Mouse (Mus musculus) neural tube, embryonic 13.5 days (tissue): ENCODE results near the gene Sptlc3. TPM values are rescaled to one million over a fixed set of nuclear protein-coding genes. Genes with fewer than 3 reads are reported as not detected.
A peak's percentile ranks its signal among the peaks of the same experiment; 100 is the strongest.

Experiments used
- ATAC-seq: fragments of 200-750 bp; cut with Nextera tagmentation; 2 replicates; pipeline ENCODE4 v1.8.0; 2017; ENCODE audit warnings: low read depth, mild to moderate bottlenecking, moderate TSS enrichment, moderate library complexity
- H3K27ac ChIP-seq: fragments of 300-500 bp; sonication (generic); replicated peaks from 2 replicates; pipeline ENCODE4 v1.5.1; 2015; ENCODE audit warnings: moderate library complexity, mild to moderate bottlenecking, inconsistent platforms
- H3K27me3 ChIP-seq: fragments of 300-500 bp; sonication (generic); 2 replicates; pipeline ENCODE4 v1.6.1; 2015; ENCODE audit warnings: mild to moderate bottlenecking, inconsistent platforms
- H3K36me3 ChIP-seq: fragments of 300-500 bp; sonication (generic); 2 replicates; pipeline ENCODE4 v1.6.1; 2015; ENCODE audit warnings: mild to moderate bottlenecking, inconsistent platforms
- H3K4me1 ChIP-seq: fragments of 300-500 bp; sonication (generic); replicated peaks from 2 replicates; pipeline ENCODE4 v1.6.1; 2015; ENCODE audit warnings: inconsistent platforms
- H3K4me2 ChIP-seq: fragments of 300-500 bp; sonication (generic); 2 replicates; pipeline ENCODE4 v1.6.1; 2015; ENCODE audit warnings: inconsistent platforms, mild to moderate bottlenecking, moderate library complexity
- H3K4me3 ChIP-seq: fragments of 300-500 bp; sonication (generic); 2 replicates; pipeline ENCODE4 v1.5.1; 2015; ENCODE audit warnings: mild to moderate bottlenecking, inconsistent platforms
- H3K9ac ChIP-seq: fragments of 300-500 bp; sonication (generic); 2 replicates; pipeline ENCODE4 v1.6.1; 2015; ENCODE audit warnings: moderate library complexity, mild to moderate bottlenecking, inconsistent platforms
- H3K9me3 ChIP-seq: fragments of 300-500 bp; sonication (generic); 2 replicates; pipeline ENCODE4 v1.6.1; 2016; ENCODE audit warnings: inconsistent platforms
- WGBS: fragments of 180-500 bp; shearing (Covaris S2); methylation state at CpG from one replicate; pipeline ENCODE4 v1.1.7; 2015; 5-methylcytosine and 5-hydroxymethylcytosine counted together
- polyA plus RNA-seq: library from polyadenylated mRNA; unstranded; fragments of >200 nt; fragmentation: Nextera tagmentation; extraction: Ambion mirVana; gene quantifications from 2 replicates; pipeline ENCODE4 v1.2.1, GENCODE M21; 2015

Gene Sptlc3
- polyA plus RNA-seq, 1 experiment from 2014 or later, result 0.08 TPM

- no peak overlapping the region for H3K27ac ChIP-seq
- H3K36me3 ChIP-seq, result no peaks in the 10 kb centered on the region
- no peak overlapping the region for H3K4me3 ChIP-seq
- no peaks in the 10 kb centered on the region for H3K9me3 ChIP-seq
- no peaks in the 10 kb centered on the region for H3K27me3 ChIP-seq
- 8% methylated on average over 7 of the region's 7 CpGs for WGBS
- no peak overlapping the region for H3K4me2 ChIP-seq
- H3K4me1 ChIP-seq, result peaks cover 11% of the 10 kb centered on the region
- ATAC-seq, result peak; percentile 81
- no peak overlapping the region for H3K9ac ChIP-seq
Observed at GRCm38 (mm10) chr2:139601543-139602194, 108.0 kb downstream of the Sptlc3 start.

DNA sequence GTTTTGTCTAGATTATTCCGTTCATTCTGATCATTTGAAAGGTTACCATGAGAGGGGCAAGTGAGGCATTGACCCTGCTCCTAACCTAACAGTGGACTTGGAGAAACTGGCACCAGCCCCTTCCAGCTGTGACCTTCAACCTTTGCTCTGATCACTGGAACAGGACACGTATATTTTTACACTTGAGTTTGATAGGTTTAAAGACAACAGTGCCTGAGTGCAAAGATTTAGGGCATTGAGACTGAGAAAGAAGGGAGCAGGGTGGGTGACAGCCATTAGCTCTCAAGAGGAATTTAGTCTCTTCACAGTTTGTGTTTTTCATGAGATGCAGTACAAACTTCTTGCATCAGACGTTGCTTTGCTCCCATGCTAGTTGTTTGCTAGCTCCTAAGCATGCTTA lies 114.5 kb downstream of the Sptlc3 start:
- 21% methylated on average over 3 of the region's 3 CpGs for WGBS
- H3K4me3 ChIP-seq, result no peak overlapping the region
- 0 out of 2 replicates have a peak overlapping the region, but pooled peaks have one; percentile 32 for H3K4me2 ChIP-seq
- H3K9me3 ChIP-seq, result no peaks in the 10 kb centered on the region
- H3K4me1 ChIP-seq, result peaks cover 35% of the 10 kb centered on the region
- H3K36me3 ChIP-seq, result no peaks in the 10 kb centered on the region
- no peak overlapping the region for H3K9ac ChIP-seq
- 0 out of 2 replicates have a peak overlapping the region, but pooled peaks have one; percentile 4 for H3K27ac ChIP-seq
- ATAC-seq, result no peak
- 0 out of 2 replicates have a peak, but pooled peaks cover 12% of the 10 kb centered on the region for H3K27me3 ChIP-seq

- no peak overlapping the region for H3K4me3 ChIP-seq
- 0 out of 2 replicates have a peak, but pooled peaks cover 12% of the 10 kb centered on the region for H3K27me3 ChIP-seq
- peaks cover 42% of the 10 kb centered on the region for H3K4me1 ChIP-seq
- H3K4me2 ChIP-seq, result peak overlapping the region; percentile 32
- no peak overlapping the region for H3K9ac ChIP-seq
- 5% methylated on average over 7 of the region's 7 CpGs for WGBS
- ATAC-seq, result no peak
- no peaks in the 10 kb centered on the region for H3K9me3 ChIP-seq
- 0 out of 2 replicates have a peak overlapping the region, but pooled peaks have one; percentile 4 for H3K27ac ChIP-seq
- no peaks in the 10 kb centered on the region for H3K36me3 ChIP-seq
Observed at GRCm38 (mm10) chr2:139608810-139609209, 115.1 kb downstream of the Sptlc3 start.

- WGBS, result 23% methylated on average over 7 of the region's 7 CpGs
- H3K4me3 ChIP-seq, result no peak overlapping the region
- no peak for ATAC-seq
Observed at GRCm38 (mm10) chr2:139609231-139609630, 115.5 kb downstream of the Sptlc3 start.

DNA sequence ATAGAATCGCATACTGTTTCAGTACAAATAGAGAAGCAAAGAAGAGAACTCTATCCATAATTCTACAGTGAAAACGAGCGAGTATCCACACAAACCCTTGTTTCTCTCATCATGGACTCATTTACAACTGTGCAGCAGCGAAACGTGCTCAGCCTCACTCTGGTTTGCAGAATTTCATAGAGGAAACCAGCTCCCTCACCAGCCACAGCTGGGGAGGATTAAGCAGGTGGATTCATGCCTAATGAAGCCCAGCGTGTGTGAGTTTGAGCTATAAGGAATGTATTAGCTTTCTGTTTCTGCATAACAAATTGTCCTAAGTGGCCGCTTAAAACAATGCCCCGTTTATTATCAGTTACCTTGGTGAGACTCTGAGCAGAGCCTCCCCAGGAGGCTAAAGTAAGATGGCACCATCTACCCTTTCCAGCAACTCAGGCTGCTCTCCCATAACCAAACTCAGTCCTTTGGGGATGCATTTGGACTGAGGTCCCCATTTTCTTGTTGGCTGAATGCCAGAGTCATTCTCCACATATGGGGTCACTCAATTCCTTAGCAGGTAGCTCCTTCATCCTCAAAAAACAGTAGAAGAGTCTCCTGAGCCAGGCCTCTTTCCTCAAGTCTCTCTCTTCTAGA lies 116.1 kb downstream of the Sptlc3 start:
- Histone ChIP-seq H3K9me3 (no peaks in the 10 kb centered on the region), H3K9ac (no peak overlapping the region), H3K4me1 (peaks cover 42% of the 10 kb centered on the region), H3K27me3 (0 out of 2 replicates have a peak, but pooled peaks cover 12% of the 10 kb centered on the region), H3K36me3 (no peaks in the 10 kb centered on the region), H3K27ac (no peak overlapping the region), H3K4me3 (no peak overlapping the region), H3K4me2 (peak overlapping the region; percentile 32; the same call in 1 of the 2 replicates)
- 21% methylated on average over 8 of the region's 8 CpGs for WGBS
- peak; percentile 70; the same call in 1 of the 2 replicates for ATAC-seq

More at GRCm38 (mm10) chr2:139609231-139609630, 115.5 kb downstream of the Sptlc3 start:
- no peaks in the 10 kb centered on the region for H3K36me3 ChIP-seq
- H3K9me3 ChIP-seq, result no peaks in the 10 kb centered on the region
- H3K4me2 ChIP-seq, result peak overlapping the region; percentile 32
- no peak overlapping the region for H3K9ac ChIP-seq
- H3K27me3 ChIP-seq, result 0 out of 2 replicates have a peak, but pooled peaks cover 12% of the 10 kb centered on the region
- no peak overlapping the region for H3K27ac ChIP-seq
- H3K4me1 ChIP-seq, result peaks cover 42% of the 10 kb centered on the region

GRCm38 (mm10) chr2:139612410-139613107 lies 118.8 kb downstream of the Sptlc3 start:
- Histone ChIP-seq H3K27me3 (0 out of 2 replicates have a peak, but pooled peaks cover 12% of the 10 kb centered on the region), H3K4me2 (no peak overlapping the region), H3K4me3 (no peak overlapping the region), H3K27ac (no peak overlapping the region), H3K36me3 (no peaks in the 10 kb centered on the region), H3K9me3 (no peaks in the 10 kb centered on the region), H3K4me1 (peaks cover 42% of the 10 kb centered on the region), H3K9ac (no peak overlapping the region)
- 47% methylated on average over 10 of the region's 10 CpGs for WGBS
- 0 out of 2 replicates have a peak, but pooled peaks have one; percentile 34 for ATAC-seq

DNA sequence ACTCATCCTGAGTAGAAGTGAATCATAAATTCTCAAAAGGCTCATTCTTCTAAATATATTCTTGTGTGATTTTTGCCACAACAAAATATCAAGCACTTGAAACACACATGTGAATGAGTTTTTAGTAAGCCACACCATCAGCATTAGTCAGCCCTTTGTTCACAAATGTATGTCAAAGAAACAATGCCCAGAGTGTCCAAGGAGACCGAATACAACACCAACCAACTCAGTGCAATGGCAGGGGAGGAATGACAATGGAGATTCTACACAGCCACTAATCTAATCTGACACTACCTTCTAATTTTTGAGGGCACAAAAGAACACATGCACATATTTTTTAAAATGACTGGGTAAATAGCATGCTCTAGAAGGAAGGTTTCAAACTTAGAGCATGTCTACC lies 132.8 kb downstream of the Sptlc3 start:
- no peak for ATAC-seq
- no peak overlapping the region for H3K4me3 ChIP-seq
- 76% methylated on average over 1 of the region's 1 CpGs for WGBS

DNA sequence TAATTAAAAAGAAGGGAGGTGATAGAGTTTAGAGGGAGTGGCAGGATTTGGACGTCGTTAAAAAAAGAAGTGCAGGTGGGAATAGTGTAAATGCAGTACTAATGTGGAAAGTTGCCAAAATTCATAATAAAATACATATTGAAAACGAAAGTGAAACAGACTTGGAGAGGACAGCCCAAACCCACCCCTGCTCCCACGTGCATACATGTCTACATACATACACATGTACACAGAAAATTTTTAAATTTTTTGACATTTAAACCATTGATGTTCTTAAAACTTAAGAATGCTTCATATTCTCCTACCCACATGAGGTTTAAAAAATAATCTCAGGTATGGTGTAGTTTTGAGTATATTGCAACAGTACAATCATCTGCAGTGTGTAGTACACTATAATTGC lies 135.0 kb downstream of the Sptlc3 start:
- Histone ChIP-seq H3K36me3 (no peaks in the 10 kb centered on the region), H3K27ac (no peak overlapping the region), H3K4me3 (no peak overlapping the region), H3K9ac (no peak overlapping the region), H3K9me3 (no peaks in the 10 kb centered on the region), H3K4me2 (no peak overlapping the region), H3K4me1 (no peaks in the 10 kb centered on the region), H3K27me3 (no peaks in the 10 kb centered on the region)
- WGBS, result 91% methylated on average over 4 of the region's 4 CpGs
- ATAC-seq, result no peak

More for the DNA sequence above, 132.8 kb downstream of the Sptlc3 start:
- Histone ChIP-seq H3K27ac (no peak overlapping the region), H3K27me3 (no peaks in the 10 kb centered on the region), H3K36me3 (no peaks in the 10 kb centered on the region), H3K4me1 (no peaks in the 10 kb centered on the region), H3K9me3 (no peaks in the 10 kb centered on the region), H3K9ac (no peak overlapping the region), H3K4me2 (no peak overlapping the region)

DNA sequence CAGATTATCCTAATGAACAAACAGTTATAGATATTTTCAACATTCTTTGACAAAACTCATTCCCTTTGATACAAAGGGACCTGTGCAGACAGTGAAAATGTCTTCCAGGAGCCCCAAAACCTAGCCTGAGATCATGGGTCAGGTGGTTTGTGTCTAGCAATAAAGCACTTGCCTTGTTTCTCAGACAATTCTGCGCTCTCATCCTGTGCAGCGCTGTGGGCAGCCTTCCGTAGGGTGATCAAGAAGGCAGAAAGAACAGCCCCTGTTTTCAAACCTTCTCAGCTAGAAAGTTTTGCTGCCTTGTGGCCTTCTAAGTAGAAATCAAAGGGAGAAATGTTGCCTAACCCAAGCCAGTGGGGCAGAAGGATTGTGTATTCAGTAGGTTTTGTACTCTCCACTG lies 135.9 kb downstream of the Sptlc3 start:
- Histone ChIP-seq H3K4me2 (no peak overlapping the region), H3K36me3 (no peaks in the 10 kb centered on the region), H3K27me3 (no peaks in the 10 kb centered on the region), H3K9me3 (no peaks in the 10 kb centered on the region), H3K4me1 (no peaks in the 10 kb centered on the region), H3K9ac (no peak overlapping the region), H3K4me3 (no peak overlapping the region), H3K27ac (no peak overlapping the region)
- ATAC-seq, result no peak
- 86% methylated on average over 3 of the region's 3 CpGs for WGBS

DNA sequence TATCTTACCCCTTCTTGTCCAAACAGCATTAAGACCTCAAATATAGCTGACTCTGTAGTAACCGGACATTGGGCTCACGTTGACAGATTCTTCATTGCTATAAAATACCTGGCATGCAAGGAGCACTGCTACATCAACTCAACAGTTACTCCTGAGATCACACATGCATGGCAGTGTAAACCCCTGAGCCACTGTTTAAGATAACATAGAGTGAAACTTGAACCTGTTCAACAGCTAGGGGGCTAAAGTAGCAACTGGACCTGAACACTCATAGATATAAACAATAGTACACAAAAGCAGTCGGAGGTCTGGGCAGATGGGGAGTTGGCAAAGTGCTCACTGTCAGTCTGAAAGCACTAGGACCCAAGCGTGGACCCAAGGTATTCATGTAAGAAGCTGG lies 140.8 kb downstream of the Sptlc3 start:
- no peak for ATAC-seq
- Histone ChIP-seq H3K36me3 (no peaks in the 10 kb centered on the region), H3K27me3 (no peaks in the 10 kb centered on the region), H3K4me2 (no peak overlapping the region), H3K27ac (no peak overlapping the region), H3K9me3 (no peaks in the 10 kb centered on the region), H3K9ac (no peak overlapping the region), H3K4me3 (no peak overlapping the region), H3K4me1 (no peaks in the 10 kb centered on the region)
- 84% methylated on average over 4 of the region's 4 CpGs for WGBS

- no peak overlapping the region for H3K4me2 ChIP-seq
- H3K27ac ChIP-seq, result no peak overlapping the region
- H3K27me3 ChIP-seq, result no peaks in the 10 kb centered on the region
- H3K9ac ChIP-seq, result no peak overlapping the region
- H3K36me3 ChIP-seq, result no peaks in the 10 kb centered on the region
- 53% methylated on average over 2 of the region's 2 CpGs for WGBS
- H3K9me3 ChIP-seq, result no peaks in the 10 kb centered on the region
- H3K4me1 ChIP-seq, result no peaks in the 10 kb centered on the region
- no peak for ATAC-seq
- no peak overlapping the region for H3K4me3 ChIP-seq
Observed at GRCm38 (mm10) chr2:139637861-139638260, 144.1 kb downstream of the Sptlc3 start.
